Mouse (Mus musculus) erythroblast, embryonic 14.5 days (primary cell): Measurements from ENCODE around the gene Ambra1.

Experiments
- GATA1 ChIP-seq: IDR thresholded peaks from 2 replicates; pipeline ENCODE4 v1.6.1; 2012; ENCODE audit warnings: low read length, inconsistent platforms, mixed read lengths
- TAL1 ChIP-seq: IDR thresholded peaks from 3 replicates; pipeline ENCODE4 v1.6.1; 2012; ENCODE audit warnings: low read length, inconsistent platforms, mixed read lengths

- TF ChIP-seq TAL1 (no peak), GATA1 (no peak)
Measured at GRCm38 (mm10) chr2:91689452-91689851, 40.5 kb upstream of the Ambra1 start.
